Mouse (Mus musculus) thymus, postnatal 4 days (tissue): ENCODE results near the gene Pitx3.
"Not testable (repeated sequence)": the region's sequence is repeated elsewhere in the genome, so short reads cannot be mapped to it uniquely, and the experiment has no call there.

Experiments
- DNase-seq: peaks from one replicate; pipeline ENCODE4 v3.0.0; 2021

The Pitx3 gene

GRCm38 (mm10) chr19:46147511-46148371 is at the start of gene Pitx3:
Gene Pitx3 (minus strand): TSS chr19:46148326.
- DNase-seq, result no peak

- DNase-seq, result peak; percentile 43
These were observed 39.1 kb upstream of the Pitx3 start for GRCm38 (mm10) chr19:46187203-46187602.

- no peak for DNase-seq
These were observed 38.5 kb upstream of the Pitx3 start for GRCm38 (mm10) chr19:46186611-46187010.

- no peak for DNase-seq
These were observed 34.1 kb upstream of the Pitx3 start for GRCm38 (mm10) chr19:46182241-46182640.

- no peak for DNase-seq
These were observed 32.1 kb upstream of the Pitx3 start for GRCm38 (mm10) chr19:46180274-46180673.

GRCm38 (mm10) chr19:46177046-46177445 is 28.9 kb upstream of the Pitx3 start:
- no peak for DNase-seq

- no peak for DNase-seq
These were observed 27.0 kb upstream of the Pitx3 start for GRCm38 (mm10) chr19:46175173-46175572.

- DNase-seq, result no peak
These were observed 24.4 kb upstream of the Pitx3 start for GRCm38 (mm10) chr19:46172541-46172940.

- no peak for DNase-seq
These were observed 21.8 kb upstream of the Pitx3 start for GRCm38 (mm10) chr19:46169913-46170312.

- DNase-seq, result no peak
These were observed 21.3 kb upstream of the Pitx3 start for GRCm38 (mm10) chr19:46169396-46169795.

GRCm38 (mm10) chr19:46167169-46167568 is 19.0 kb upstream of the Pitx3 start:
- DNase-seq, result not testable (repeated sequence)

GRCm38 (mm10) chr19:46165950-46166349 is 17.8 kb upstream of the Pitx3 start:
- no peak for DNase-seq

- peak; percentile 87 for DNase-seq
These were observed 4.1 kb upstream of the Pitx3 start, which contains the start of gene Gbf1 for GRCm38 (mm10) chr19:46152127-46152803. Gene Gbf1 (plus strand): TSS chr19:46152509.

GRCm38 (mm10) chr19:46149091-46149490 is 965 bp upstream of the Pitx3 start:
- no peak for DNase-seq

- DNase-seq, result peak; percentile 83
These were observed 240 bp upstream of the Pitx3 start for GRCm38 (mm10) chr19:46148372-46148760.

- no peak for DNase-seq
These were observed 7.0 kb downstream of the Pitx3 start for GRCm38 (mm10) chr19:46141091-46141490.

GRCm38 (mm10) chr19:46140324-46140723 is 7.8 kb downstream of the Pitx3 start:
- DNase-seq, result no peak

GRCm38 (mm10) chr19:46136639-46137580 is 11.2 kb downstream of the Pitx3 start:
- peak; percentile 91 for DNase-seq

- peak; percentile 94 for DNase-seq
These were observed 12.1 kb downstream of the Pitx3 start for GRCm38 (mm10) chr19:46135789-46136638.

GRCm38 (mm10) chr19:46135297-46135696 is 12.8 kb downstream of the Pitx3 start:
- DNase-seq, result peak; percentile 95

GRCm38 (mm10) chr19:46132577-46132976 is 15.5 kb downstream of the Pitx3 start:
- DNase-seq, result no peak
